Mouse (Mus musculus): Measurements from ENCODE around the gene Klhl35.

The Klhl35 gene

DNA sequence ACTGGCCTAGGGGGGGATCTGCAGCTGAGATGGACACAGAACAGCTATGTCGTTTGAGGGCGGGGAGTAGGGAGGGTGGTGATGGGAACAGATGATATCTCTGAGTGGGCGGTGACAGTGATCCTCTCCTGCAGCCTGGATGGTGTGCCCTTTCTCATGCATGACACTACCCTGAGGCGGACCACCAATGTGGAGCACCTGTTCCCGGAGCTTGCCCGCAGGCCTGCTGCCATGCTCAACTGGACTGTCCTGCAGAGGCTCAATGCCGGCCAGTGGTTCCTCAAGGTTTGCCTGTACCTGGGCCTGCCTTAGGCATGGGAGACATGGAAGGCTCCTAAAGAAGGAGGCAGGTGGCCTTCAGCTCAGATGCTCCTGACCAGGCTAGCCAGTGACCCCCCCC, 12.9 kb upstream of the Klhl35 start:
- no peak for DNase-seq (ENCODE audit: low read depth, low spot score)

- no peak for DNase-seq (ENCODE audit: low read depth, low spot score)
These were observed 11.8 kb upstream of the Klhl35 start for GRCm38 (mm10) chr7:99454044-99454443.

GRCm38 (mm10) chr7:99458849-99459248, 7.0 kb upstream of the Klhl35 start:
- DNase-seq (ENCODE audit: low read depth, low spot score): no peak

DNA sequence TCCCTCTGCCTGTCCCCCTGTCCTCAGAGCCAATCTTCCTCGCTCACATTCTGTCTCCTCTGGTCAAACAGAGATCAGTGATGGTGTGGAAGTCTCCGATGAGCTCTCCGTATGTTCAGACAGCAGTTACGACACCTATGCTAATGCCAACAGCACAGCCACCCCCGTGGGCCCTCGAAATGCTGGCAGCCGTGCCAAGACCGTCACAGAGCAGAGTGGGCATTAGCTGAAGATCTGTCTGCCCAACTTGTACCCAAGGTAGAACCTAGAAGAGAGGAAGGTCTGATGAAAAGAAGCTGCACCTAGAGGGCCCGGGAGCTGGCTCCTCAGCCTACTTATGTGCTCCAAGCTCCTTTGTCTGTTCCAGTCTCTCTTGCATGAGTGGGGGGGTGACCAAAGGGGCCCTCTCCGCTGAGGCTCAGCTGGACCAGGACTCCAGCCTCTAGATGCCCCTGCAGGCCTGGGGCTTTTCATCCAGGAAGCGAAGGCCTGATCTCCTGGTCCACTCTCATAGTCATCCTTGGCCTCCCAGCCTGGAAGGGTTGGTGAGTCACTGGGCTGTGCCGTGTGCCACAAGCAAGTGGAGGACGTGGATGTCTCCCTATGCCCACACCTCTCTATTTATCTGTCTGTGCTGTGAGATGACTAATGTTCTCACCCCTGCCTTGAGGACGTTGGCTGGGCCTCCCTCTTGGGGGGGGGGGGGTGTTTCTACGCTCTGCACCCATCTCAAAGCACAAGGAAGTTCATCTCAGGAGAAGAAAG, 5.7 kb upstream of the Klhl35 start:
- no peak for DNase-seq (ENCODE audit: low read depth, low spot score)

DNA sequence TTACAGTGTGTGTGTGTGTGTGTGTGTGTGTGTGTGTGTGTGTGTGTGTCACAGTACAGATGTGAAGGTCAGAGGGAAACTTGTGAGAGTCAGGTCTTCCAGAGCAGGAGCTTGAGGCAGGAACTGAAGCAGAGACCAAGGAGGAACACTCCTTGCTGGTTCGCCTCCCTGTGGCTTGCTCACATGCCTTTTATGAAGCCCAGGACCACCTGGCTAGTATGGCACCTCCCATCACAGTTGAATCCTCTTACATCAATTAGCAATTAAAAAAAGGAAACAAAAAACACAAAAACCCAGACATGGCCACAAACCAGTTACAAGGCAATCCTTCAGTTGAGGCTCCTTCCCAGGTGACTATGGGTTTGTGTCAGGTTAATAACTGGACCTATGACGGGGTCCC, 2.7 kb upstream of the Klhl35 start:
- no peak for DNase-seq (ENCODE audit: low read depth, low spot score)

GRCm38 (mm10) chr7:99467916-99468282, 2.1 kb downstream of the Klhl35 start:
- DNase-seq (ENCODE audit: low read depth, low spot score): no peak

DNA sequence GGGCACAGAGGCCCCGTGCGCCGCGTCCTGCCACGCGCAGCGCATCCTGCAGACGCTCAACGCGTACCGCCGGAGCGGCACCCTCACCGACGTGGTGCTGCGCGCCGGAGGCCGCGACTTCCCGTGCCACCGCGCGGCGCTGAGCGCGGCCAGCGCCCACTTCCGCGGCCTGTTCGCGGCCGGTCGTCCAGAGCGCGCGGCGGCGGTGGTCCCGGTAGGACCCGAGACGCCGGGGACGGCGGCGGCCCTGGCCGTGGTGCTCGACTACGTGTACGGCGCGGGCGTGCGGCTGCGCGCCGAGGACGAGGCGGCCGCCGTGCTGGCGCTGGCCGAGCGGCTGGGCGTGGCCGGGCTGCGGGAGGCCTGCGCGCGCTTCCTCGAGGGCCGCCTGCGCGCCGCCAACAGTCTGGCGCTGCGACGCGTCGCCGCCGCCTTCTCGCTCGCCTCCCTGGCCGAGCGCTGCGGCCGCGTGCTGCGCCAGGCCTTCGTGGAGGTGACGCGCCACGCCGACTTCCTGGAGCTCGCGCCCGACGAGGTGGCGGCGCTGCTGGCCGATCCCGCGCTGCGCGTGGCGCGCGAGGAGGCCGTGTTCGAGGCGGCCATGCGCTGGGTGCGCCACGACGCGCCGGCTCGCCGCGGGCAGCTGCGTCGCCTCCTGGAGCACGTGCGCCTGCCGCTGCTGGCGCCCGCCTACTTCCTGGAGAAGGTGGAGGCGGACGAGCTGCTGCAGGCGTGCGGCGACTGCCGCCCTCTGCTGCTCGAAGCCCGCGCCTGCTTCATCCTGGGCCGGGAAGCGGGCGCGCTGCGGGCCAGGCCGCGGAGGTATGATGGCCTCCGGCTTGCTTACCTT, 2.7 kb downstream of the Klhl35 start:
- peak; percentile 37 for DNase-seq (ENCODE audit: low read depth, low spot score)

- DNase-seq (ENCODE audit: low read depth, low spot score): no peak
These were observed 4.0 kb downstream of the Klhl35 start for GRCm38 (mm10) chr7:99469680-99470405.

DNA sequence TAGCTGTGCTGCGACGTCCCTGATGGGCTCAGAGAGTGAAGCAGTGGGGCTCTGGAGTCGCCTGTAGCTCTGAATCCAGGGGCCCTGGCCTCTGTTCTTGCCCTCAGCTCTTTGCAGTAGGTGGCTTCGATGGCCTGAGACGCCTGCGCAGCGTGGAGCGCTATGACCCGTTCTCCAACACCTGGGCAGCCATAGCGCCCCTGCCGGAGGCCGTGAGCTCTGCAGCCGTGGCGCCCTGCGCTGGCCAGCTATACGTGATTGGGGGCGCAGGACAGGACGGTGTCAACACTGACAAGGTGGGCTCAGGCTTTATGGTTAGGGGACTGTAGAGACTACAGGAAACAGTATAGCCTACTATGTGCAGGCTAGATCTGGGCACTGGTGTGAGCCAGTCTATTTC, 5.8 kb downstream of the Klhl35 start:
- DNase-seq (ENCODE audit: low read depth, low spot score): no peak

DNA sequence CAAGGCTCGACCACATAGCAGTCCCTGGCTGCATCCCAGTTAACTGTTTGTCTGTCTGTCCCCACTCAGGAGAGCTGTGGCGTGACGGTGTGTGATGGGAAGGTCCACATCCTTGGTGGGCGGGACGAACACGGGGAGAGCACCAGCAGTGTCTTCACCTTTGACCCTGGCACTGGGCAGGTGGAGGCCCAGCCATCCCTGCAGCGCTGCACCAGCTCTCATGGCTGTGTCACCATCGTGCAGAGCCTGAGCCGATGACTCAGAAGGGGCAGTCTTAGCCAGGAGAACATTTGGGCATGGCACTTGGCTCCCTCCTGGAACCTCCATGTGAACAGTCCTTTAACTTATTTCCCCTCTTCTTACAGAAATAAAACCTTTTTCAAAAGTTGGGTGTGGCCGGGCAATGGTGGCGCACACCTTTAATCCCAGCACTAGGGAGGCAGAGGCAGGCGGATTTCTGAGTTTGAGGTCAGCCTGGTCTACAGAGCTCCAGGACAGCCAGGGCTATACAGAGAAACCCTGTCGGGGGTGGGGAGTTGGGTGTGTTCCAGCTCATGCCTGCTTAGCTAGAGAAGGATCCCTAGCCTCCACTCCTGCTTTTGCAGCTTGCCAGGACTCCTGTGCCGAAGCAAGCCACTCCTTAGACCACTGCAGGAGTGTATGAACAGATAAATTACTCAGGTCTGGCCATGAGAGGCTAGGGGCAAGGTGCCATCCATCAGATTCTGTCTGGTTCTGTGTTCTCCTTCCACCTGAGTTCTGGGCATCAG, 8.0 kb downstream of the Klhl35 start:
- no peak for DNase-seq (ENCODE audit: low read depth, low spot score)

DNA sequence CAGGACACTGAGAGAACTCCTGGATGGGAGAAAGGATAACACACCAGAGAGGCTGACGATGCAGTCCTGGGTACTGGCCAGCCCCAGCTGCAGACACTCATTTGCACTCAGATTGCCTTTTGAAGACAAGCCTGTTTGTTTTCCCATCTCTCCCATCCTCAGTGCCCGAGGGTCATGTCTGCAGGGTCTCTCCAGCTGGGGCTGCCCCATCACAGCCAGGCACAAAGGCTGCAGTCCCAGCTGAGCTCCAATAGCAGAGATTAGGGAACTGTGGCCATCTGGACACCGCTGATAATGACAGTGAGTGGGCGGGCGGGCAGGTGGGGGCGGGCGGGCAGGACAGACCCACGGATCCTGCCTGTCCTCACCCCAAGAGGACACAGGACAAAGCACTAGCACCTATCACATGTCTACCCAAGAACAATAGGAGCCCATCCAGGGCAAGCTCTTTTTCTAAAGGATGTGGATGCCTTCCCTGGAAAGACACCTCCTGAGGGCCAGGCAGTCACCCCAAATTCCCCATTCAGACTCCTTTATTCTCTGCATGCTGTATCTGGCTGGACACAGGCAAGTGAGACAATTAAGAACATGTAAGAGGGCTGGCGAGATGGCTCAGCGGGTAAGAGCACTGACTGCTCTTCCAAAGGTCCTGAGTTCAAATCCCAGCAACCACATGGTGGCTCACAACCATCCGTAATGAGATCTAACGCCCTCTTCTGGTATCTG, 9.2 kb downstream of the Klhl35 start:
- DNase-seq (ENCODE audit: low read depth, low spot score): no peak

GRCm38 (mm10) chr7:99475562-99475911, 9.7 kb downstream of the Klhl35 start:
- no peak for DNase-seq (ENCODE audit: low read depth, low spot score)

- no peak for DNase-seq (ENCODE audit: low read depth, low spot score)
These were observed 10.8 kb downstream of the Klhl35 start for GRCm38 (mm10) chr7:99476558-99477114.

DNA sequence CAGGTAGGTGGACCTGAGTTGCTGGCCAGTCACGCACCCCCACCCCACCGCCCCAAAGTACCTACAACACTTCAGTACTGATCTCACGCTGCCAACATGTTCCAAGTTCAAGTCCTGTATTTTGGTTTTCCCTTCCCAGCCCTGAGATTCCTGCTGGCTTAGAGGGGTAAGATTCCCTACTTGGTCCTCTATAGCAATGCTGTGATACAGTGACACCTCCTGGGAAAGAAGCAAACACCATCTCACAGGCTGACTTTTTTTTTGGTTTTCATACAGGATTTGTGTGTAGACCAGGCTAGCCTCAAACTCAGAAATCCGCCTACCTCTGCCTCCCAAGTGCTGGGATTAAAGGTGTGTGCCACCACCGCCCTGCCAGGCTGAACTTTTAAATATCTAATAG, 11.4 kb downstream of the Klhl35 start:
- no peak for DNase-seq (ENCODE audit: low read depth, low spot score)

GRCm38 (mm10) chr7:99482637-99483036, 16.8 kb downstream of the Klhl35 start:
- DNase-seq (ENCODE audit: low read depth, low spot score): no peak

- DNase-seq (ENCODE audit: low read depth, low spot score): peak; percentile 97
These were observed 17.6 kb downstream of the Klhl35 start, which contains the start of gene Rps3 for GRCm38 (mm10) chr7:99483271-99483923. TSS of gene Rps3 (minus strand) at chr7:99483738.

- DNase-seq (ENCODE audit: low read depth, low spot score): no peak
These were observed 18.1 kb downstream of the Klhl35 start for GRCm38 (mm10) chr7:99483924-99484319.

GRCm38 (mm10) chr7:99484679-99485078, 18.9 kb downstream of the Klhl35 start:
- DNase-seq (ENCODE audit: low read depth, low spot score): no peak

GRCm38 (mm10) chr7:99489708-99490107, 23.9 kb downstream of the Klhl35 start:
- DNase-seq (ENCODE audit: low read depth, low spot score): no peak

DNA sequence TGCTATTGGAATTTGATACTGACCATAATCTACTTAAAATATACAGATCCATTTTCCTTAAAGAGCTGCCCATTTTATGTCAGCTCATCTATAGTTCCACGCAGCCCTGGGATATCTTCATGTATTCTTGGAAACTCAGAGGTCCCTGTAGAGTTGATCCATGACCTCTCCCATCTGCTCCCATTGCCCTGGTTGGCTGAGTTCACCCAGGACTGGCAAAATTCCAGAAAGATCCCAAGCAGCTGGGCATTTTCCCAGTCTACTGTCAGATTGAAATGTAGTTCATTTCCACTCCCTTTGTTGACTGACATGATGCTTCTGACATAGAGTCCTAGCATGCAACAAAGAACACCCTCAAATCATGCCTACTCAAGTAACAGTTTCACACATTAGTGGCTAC, 33.3 kb downstream of the Klhl35 start:
- no peak for DNase-seq (ENCODE audit: low read depth, low spot score)
